Mouse (Mus musculus) testis, postnatal 14 days (tissue): Measurements from ENCODE around the gene Cdh15.

Experiments
- DNase-seq: peaks from one replicate; pipeline ENCODE4 v3.0.0; 2021; ENCODE audit warnings: low spot score

Cdh15 gene

DNA sequence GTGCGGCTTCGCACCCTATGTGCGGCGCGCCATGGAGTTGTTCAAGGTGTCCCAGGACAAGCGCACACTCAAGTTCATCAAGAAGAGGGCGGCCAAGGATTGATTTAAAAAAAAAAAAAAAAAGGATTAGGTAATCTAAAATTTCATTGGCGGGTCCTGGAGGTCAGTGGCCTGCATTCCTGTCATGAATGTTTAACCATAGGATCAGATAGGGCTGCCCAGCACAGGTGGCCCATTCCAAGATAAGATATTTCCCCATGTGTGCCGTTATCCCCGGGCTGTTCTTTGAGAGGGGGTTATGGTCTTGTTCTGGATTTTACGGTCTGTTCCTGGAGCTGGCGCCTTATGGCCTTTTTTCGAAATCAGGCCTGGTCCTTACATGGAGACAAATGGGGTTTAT is 11.1 kb upstream of the Cdh15 start:
- no peak for DNase-seq

DNA sequence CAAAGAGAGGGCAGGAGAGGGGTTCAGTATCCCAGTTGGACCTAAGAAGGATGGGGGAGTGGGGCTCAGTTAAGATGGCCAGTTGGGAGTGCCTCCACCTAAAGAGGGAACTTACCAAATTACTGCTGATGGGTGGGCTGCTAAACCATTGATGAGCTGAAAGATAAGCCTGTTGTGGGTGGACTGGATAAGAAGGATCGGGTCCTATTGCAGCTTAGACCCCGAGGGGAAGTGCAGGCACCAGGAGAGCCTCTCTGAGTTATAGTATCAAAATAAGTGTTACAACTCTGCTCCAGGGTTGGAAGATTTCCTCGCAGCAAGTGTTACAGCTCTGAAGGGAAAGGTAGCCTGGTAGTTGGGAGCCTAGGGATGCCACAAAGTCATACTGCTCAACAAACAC is 3.6 kb upstream of the Cdh15 start:
- DNase-seq: no peak

GRCm38 (mm10) chr8:122845662-122846061 is 2.1 kb upstream of the Cdh15 start:
- no peak for DNase-seq

DNA sequence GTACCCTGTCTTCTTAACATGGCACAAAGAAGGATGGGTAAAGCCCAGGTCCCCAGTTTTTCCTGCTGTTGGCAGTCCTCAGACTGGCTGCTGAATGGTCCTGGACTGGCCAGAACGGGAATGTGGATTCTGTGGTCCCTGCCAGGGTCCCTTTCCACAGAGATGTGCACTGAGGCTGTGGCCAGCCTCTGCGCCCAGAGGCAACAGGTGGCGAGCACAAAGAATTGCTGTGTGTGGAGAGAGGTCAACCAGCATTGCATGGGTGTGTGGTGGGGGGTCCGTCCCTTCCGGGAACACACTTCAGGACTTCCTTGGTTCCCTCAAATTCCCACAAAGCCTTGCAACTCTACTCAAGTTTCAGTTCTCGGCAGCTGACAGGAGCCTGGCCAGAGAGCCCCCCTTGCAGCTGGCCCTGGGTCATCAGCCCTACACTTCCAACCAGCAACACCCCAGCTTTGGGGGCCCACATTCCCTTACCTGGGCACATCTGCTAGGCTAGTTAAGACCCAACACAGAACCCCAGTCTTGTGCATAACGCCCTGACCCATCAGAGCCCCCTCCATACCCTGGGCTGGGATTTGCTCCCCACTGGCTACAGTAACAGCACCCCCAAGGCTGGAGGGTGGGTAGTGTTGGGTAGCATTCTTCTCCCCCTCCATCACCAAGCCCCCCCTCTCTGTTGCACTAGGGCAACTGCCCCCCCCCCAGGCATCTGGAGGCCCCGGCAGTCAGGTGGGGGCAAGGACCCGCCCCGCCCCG is 1.6 kb downstream of the Cdh15 start:
- DNase-seq: no peak

DNA sequence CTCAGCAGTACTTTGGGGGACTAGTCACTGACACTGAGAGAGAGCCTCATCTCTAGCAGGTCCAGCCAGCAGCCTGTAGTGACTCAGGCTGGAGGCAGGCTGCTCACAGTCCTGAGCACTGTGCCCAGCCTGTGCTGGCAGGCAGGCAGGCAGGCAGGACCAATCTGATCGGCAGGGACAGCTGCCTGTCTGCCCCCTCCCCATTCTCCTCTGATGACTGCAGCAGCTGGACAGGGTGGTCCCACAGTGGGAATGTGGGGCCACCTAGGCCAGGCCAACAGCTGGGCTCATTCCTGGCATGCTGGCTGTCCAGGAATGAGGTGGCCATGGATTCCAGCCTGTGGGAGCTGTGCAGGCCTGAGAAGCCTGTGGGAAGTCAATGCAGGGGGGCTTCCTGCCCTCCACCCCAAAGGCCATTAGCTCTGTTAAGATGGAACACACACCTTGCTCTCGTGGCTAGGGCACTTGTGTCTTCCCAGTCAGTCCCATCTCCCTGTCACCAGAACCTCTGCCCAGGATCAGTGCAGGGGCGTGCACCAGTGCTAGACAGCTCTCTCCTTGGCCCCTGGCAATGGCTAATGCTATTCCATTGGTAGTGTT is 3.0 kb downstream of the Cdh15 start:
- DNase-seq: no peak

- no peak for DNase-seq
These were observed 4.2 kb downstream of the Cdh15 start for GRCm38 (mm10) chr8:122851692-122852545.

DNA sequence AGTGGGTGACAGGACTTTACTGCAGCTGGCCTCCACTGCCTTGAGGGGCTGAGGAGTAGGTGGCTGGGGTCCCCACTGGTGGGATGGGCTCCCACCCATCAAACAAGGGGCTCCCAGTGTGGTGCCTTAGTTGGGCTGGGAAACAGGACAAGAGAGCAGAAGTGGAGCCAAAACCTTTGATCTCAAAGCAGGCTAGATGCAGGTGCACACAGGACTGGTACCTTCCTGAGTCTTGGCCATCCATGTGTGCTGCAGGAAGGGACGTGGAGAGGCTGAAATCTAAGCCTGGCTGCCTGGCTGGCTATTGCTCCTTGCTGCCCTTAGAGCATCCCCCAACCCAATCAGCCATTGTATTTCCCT is 4.8 kb downstream of the Cdh15 start:
- DNase-seq: no peak

DNA sequence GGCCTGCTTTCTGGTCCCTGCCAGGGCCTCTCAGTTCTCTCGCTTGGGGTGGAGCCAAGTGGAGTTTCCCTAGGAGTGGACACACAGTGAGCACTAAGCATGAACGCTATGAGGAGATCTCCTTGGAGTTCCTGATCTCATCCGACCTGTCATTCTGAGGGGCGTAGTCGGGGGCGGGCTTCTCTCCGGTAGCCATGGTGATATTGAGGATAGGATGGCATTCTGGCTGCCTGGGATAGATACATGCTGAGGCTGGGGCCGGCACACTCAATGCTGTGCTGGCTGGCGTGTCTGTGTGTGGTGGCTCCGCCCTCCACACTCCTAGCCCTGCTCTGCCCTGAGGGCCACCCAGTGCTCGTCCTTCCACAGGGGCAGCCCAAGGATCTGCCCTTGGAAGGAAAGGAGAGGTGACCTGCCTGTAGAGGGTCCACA is 5.6 kb downstream of the Cdh15 start:
- peak; percentile 31 for DNase-seq

DNA sequence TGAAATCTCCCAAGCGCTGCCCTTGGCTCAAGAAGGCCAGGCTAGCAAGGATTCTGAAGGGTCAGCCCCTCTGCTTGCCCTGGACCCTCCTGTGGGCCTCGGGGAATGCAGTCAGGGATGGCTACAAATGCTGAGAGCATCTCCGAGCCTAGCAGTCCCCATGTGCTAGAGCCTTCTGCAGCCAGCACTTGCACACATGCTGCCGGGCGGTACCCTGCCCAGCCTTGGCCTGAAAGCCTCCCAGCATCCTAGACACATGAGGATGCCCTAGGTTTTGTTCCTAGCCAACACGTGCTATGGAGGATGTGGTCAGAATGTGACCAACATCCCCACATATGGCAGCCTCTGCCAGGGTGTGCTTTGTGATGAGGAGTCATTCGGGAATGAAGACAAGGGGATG is 6.6 kb downstream of the Cdh15 start:
- no peak for DNase-seq

DNA sequence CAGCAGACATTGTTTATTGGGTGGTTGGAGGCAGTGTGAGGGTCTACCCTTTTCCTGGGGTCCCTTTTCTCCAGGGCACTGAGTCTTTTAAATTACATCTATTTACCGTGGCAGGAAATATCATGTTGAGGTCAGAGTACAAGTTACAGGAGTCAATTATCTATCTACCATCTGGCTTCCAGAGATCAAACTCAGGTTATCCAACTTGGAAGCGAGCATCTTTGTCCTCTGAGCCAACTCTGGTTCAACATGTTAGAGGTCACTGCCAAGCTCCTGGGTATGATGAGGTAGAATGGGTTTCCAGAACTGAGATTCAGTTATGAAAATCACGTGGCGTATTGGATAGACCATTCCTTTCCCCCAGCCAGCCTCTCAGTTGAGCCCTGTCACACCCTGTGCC is 7.4 kb downstream of the Cdh15 start:
- DNase-seq: no peak

DNA sequence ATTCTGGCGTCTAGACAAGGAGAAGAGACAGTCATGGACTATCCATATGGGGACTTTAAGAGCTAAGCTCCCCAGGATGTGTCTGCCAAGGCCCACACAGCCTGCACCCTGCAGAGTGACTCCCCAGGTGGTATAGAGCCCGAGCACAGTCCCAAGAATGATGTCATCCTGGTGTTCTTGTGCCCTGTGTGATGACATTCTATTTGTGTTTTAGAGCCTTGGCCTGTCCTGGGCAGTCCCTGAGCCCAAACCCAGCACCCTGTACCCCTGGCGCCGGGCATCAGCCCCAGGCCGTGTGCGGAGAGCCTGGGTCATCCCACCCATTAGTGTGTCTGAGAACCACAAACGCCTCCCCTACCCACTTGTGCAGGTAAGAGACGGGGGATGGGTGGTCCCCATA is 8.5 kb downstream of the Cdh15 start:
- no peak for DNase-seq

DNA sequence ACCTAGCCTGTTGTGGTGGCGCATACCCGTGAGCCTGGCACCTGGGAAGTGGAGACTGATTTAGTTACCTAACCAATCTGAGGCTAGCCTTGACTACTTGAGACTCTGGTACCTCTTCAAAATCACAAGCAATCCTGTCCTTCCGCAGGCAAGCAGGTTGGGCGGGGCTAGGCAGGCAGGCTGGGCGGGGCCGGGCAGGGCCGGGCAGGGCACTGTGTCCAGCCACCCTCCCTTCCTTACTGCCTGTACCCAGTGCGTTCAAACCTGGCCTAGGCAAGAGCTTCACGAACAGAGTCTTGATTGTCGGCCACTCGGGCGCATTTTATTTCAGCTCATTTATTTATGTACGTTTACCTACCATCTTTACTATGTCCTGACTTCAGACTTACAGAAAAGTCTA is 12.1 kb downstream of the Cdh15 start:
- no peak for DNase-seq

DNA sequence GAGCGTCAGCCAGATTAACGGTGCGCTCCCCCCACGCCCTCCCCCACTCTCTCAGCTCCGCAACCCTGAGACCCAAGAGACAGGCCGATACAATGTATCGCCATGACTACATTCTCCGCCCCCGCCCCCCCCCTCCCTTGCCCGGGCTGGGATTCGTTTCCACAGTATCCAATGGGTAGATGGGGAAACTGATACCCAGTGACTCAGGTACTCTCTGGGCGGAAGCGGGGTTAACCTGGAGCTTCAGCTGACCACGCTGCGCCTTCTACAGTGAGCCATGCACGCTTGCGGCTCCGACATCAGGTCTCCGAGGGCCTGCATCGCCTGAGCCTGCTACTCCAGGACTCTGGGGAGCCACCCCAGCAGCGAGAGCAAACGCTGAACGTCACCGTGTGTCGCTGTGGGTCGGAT is 17.0 kb downstream of the Cdh15 start:
- peak; percentile 52 for DNase-seq

GRCm38 (mm10) chr8:122865441-122865840 is 17.7 kb downstream of the Cdh15 start:
- no peak for DNase-seq

DNA sequence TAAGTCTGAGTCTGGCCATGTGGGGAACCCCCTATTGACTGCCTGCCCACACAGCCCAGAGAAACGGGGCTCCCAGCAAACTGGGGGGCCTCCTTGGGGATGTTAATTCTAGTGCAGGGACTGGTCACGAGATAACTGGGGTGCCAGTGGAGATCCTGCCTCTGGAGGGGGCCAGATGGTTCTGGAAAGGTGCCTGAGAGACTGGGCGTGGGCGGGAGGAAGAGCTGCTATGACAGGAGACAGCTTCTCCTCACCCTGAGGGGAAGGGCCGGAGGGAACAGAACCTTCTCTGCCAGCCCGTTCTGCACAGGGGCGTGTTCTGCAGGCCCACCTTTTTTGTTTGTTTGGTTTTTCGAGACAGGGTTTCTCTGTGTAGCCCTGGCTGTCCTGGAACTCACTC is 18.5 kb downstream of the Cdh15 start:
- DNase-seq: no peak

- no peak for DNase-seq
These were observed 20.2 kb downstream of the Cdh15 start for GRCm38 (mm10) chr8:122867982-122868381.

DNA sequence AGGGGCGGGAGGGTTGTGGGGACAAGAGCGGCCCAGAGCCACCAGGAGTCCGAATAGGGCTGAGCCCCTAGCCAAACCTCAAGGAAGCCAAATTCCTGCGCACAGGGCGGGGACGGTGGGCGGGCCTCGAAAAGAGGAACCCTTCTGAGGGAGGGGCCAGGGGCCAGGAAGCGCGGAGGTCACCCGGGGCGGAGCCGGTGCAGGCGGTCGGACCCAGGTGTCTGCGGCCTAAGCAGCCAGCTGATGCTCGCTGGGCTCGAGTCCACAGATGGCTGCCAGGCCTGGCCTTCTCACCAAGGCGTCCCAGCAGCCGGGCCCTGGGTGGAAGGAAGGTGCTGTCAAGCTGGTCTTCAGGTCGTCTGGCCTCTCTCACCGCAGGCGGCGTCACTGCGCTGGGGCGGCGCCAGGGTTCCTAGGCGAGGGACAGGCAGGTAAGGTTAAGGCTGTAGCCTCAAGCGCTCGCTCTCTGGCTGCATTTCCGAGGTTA is 22.7 kb downstream of the Cdh15 start:
- peak; percentile 57 for DNase-seq

DNA sequence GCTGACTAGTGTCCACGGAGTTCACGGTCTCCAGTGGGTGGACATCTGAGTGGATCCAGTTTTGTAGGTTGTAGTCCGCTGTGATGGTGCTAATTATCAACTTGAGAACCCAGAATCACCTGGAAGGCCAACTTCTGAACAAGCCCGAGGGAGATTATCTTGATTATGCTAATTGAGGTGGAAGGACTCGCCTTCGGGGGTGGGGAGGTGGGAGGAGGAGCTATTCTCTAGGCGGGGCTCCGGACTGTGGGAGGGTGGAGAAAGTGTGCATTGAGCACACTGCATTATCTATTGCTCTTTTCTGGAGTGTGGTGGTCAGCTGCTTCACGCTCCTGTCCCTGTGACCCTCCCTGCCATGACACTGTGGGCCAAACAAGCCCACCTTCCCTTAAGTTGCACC is 23.9 kb downstream of the Cdh15 start:
- no peak for DNase-seq

- no peak for DNase-seq
These were observed 25.4 kb downstream of the Cdh15 start for GRCm38 (mm10) chr8:122873171-122873570.

DNA sequence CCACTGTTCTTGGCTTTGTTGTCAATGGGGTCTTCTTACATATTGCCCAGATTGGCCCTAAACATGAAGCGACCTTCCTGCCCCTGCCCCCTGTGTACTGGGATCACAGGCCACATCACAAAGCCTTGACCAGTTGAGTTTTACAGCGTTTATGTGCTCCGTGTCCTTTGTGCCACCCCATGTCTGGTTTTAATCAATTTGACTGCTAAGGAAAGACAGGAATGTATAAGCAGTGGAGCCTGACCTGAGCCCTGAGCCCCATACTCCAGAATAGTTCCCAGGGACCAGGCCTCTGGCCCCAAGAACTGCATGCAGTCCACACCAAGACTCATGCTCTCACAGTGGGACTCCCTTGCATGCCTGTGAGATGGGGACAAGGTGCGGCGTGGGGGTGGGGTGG is 27.4 kb downstream of the Cdh15 start:
- no peak for DNase-seq

DNA sequence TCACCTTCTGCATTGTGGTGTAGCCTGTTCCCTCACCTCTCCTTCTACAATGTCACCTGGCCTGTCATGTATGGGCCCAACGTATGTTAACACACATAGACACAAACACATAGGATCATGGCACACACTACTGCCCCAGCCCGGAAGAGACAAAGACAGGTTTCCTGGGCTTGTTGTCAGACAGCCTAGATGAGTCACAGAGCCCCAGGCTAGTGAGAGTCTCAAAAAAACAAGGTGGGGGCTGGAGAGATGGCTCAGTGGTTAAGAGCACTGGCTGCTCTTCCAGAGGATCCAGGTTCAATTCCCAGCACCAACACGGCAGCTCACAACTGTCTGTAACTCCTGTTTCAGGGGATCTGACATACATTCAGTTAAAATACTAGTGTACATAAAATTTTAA is 30.5 kb downstream of the Cdh15 start:
- DNase-seq: no peak

DNA sequence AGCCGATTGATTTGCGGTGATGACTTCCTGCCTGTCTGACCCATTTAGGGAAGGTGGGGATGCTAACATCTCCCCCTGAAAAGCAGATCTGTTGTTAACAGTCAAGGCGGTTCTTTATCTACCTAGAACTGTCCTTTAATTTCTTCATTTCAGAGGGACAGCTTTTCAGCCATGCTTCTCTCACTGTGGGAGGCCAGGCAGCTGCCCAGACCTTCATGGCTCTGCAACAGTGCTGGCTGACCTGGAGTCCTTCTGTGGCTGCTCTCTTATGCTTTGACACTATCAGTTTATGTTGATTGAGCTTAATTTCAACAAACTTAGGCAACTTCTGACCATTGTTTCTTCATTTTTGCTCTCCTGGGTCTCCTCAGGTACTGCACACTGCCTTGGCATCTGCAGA is 32.5 kb downstream of the Cdh15 start:
- no peak for DNase-seq

DNA sequence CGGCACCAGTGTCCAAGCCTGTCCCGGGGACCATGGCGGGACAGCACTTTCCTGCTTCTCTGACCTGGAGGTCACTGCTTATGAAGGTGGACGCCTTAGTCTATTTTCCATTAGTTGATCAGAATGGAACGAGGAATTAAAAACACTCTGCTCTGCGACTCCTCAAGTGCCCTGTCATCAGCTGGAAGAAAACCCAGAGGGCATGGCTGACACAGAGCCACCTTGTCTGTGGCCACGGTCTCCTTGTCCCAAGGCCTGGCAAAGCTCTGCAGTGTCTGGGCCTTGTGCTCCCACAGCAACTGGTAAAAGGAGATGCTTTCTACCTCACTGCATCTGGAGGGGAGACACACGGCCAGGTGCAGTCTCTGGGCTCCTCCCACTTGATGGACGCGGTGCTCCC is 35.9 kb downstream of the Cdh15 start:
- DNase-seq: no peak
